Mouse (Mus musculus) heart, embryonic 15.5 days (tissue): ENCODE measurements around the gene Mpeg1. TPM values are rescaled to one million over a fixed set of nuclear protein-coding genes. Genes with fewer than 3 reads are reported as not detected.

ENCODE experiments used
- ATAC-seq: fragments of 200-750 bp; cut with Nextera tagmentation; replicated peaks from 2 replicates; pipeline ENCODE4 v1.8.0; 2017; ENCODE audit warnings: low read depth, moderate TSS enrichment; ENCODE audit not compliant: insufficient number of reproducible peaks, insufficient read depth, low FRiP score
- H3K27ac ChIP-seq: fragments of 300-500 bp; sonication (generic); 2 replicates; pipeline ENCODE4 v1.5.1; 2015; ENCODE audit warnings: mild to moderate bottlenecking, inconsistent platforms
- H3K27me3 ChIP-seq: fragments of 300-500 bp; sonication (generic); 2 replicates; pipeline ENCODE4 v1.6.1; 2015; ENCODE audit warnings: inconsistent platforms
- H3K36me3 ChIP-seq: fragments of 300-500 bp; sonication (generic); 2 replicates; pipeline ENCODE4 v1.6.1; 2015; ENCODE audit warnings: mild to moderate bottlenecking, inconsistent platforms
- H3K4me1 ChIP-seq: fragments of 300-500 bp; sonication (generic); replicated peaks from 2 replicates; pipeline ENCODE4 v1.6.1; 2015; ENCODE audit warnings: inconsistent platforms
- H3K4me2 ChIP-seq: fragments of 300-500 bp; sonication (generic); 2 replicates; pipeline ENCODE4 v1.6.1; 2015; ENCODE audit warnings: inconsistent platforms, mild to moderate bottlenecking, moderate library complexity
- H3K4me3 ChIP-seq: fragments of 300-500 bp; sonication (generic); 2 replicates; pipeline ENCODE4 v1.5.1; 2015; ENCODE audit warnings: mild to moderate bottlenecking, inconsistent platforms
- H3K9ac ChIP-seq: fragments of 300-500 bp; sonication (generic); 2 replicates; pipeline ENCODE4 v1.6.1; 2015; ENCODE audit warnings: mild to moderate bottlenecking, inconsistent platforms
- H3K9me3 ChIP-seq: fragments of 300-500 bp; sonication (generic); replicated peaks from 2 replicates; pipeline ENCODE4 v1.6.1; 2016; ENCODE audit warnings: inconsistent platforms
- WGBS: fragments of 180-500 bp; shearing (Covaris S2); methylation state at CpG from one replicate; pipeline ENCODE4 v1.1.7; 2015; ENCODE audit warnings: mixed read lengths; 5-methylcytosine and 5-hydroxymethylcytosine counted together
- polyA plus RNA-seq: library from polyadenylated mRNA; unstranded; fragments of >200 nt; fragmentation: Nextera tagmentation; extraction: Ambion mirVana; gene quantifications from 2 replicates; pipeline ENCODE4 v1.2.1, GENCODE M21; 2015

The Mpeg1 gene
- polyA plus RNA-seq, 1 experiment from 2014 or later = 0.54 TPM

- H3K4me2 ChIP-seq = no peak overlapping the region
- no peaks in the 10 kb centered on the region for H3K9me3 ChIP-seq
- no peaks in the 10 kb centered on the region for H3K36me3 ChIP-seq
- no peak overlapping the region for H3K4me3 ChIP-seq
- H3K4me1 ChIP-seq = peaks cover under 1% of the 10 kb centered on the region; the same call in 1 of the 2 replicates
- H3K9ac ChIP-seq = no peak overlapping the region
- 75% methylated on average over 3 of the region's 3 CpGs for WGBS
- no peak overlapping the region for H3K27ac ChIP-seq
- peaks cover 12% of the 10 kb centered on the region for H3K27me3 ChIP-seq
- ATAC-seq = no peak
Measured at GRCm38 (mm10) chr19:12494972-12495535, 34.5 kb downstream of the Mpeg1 start.

GRCm38 (mm10) chr19:12496241-12496640 is 35.7 kb downstream of the Mpeg1 start:
- WGBS = 81% methylated on average over 2 of the region's 2 CpGs
- H3K36me3 ChIP-seq = no peaks in the 10 kb centered on the region
- no peaks in the 10 kb centered on the region for H3K9me3 ChIP-seq

GRCm38 (mm10) chr19:12497909-12498308 is 37.3 kb downstream of the Mpeg1 start:
- H3K4me3 ChIP-seq = no peak overlapping the region
- no peaks in the 10 kb centered on the region for H3K9me3 ChIP-seq
- 65% methylated on average over 2 of the region's 2 CpGs for WGBS
- H3K9ac ChIP-seq = no peak overlapping the region
- no peak for ATAC-seq
- no peak overlapping the region for H3K27ac ChIP-seq
- H3K4me1 ChIP-seq = peaks cover 12% of the 10 kb centered on the region
- no peak overlapping the region for H3K4me2 ChIP-seq
- peaks cover 22% of the 10 kb centered on the region for H3K27me3 ChIP-seq
- no peaks in the 10 kb centered on the region for H3K36me3 ChIP-seq

More at GRCm38 (mm10) chr19:12496241-12496640, 35.7 kb downstream of the Mpeg1 start:
- peaks cover 12% of the 10 kb centered on the region for H3K4me1 ChIP-seq
- H3K27ac ChIP-seq = no peak overlapping the region
- H3K27me3 ChIP-seq = peaks cover 22% of the 10 kb centered on the region
- ATAC-seq = no peak
- no peak overlapping the region for H3K9ac ChIP-seq
- no peak overlapping the region for H3K4me2 ChIP-seq
- H3K4me3 ChIP-seq = no peak overlapping the region

GRCm38 (mm10) chr19:12498321-12498720 is 37.7 kb downstream of the Mpeg1 start:
- Histone ChIP-seq H3K36me3 (no peaks in the 10 kb centered on the region), H3K27ac (no peak overlapping the region), H3K4me1 (peaks cover 12% of the 10 kb centered on the region), H3K27me3 (peaks cover 22% of the 10 kb centered on the region), H3K9me3 (no peaks in the 10 kb centered on the region), H3K4me2 (no peak overlapping the region), H3K4me3 (no peak overlapping the region), H3K9ac (no peak overlapping the region)
- WGBS = 78% methylated on average over 4 of the region's 4 CpGs
- ATAC-seq = no peak

- ATAC-seq = no peak
- H3K4me2 ChIP-seq = no peak overlapping the region
- peaks cover 22% of the 10 kb centered on the region for H3K27me3 ChIP-seq
- H3K4me3 ChIP-seq = no peak overlapping the region
- 86% methylated on average over 1 of the region's 1 CpGs for WGBS
- peaks cover 12% of the 10 kb centered on the region for H3K4me1 ChIP-seq
- H3K36me3 ChIP-seq = no peaks in the 10 kb centered on the region
- no peaks in the 10 kb centered on the region for H3K9me3 ChIP-seq
- H3K9ac ChIP-seq = no peak overlapping the region
- no peak overlapping the region for H3K27ac ChIP-seq
Measured at GRCm38 (mm10) chr19:12498941-12499340, 38.4 kb downstream of the Mpeg1 start.

GRCm38 (mm10) chr19:12499485-12499884 is 38.9 kb downstream of the Mpeg1 start:
- WGBS = 35% methylated on average over 2 of the region's 2 CpGs
- peak overlapping the region; percentile 82; the same call in 1 of the 2 replicates for H3K4me3 ChIP-seq

GRCm38 (mm10) chr19:12500124-12500523 is 39.5 kb downstream of the Mpeg1 start:
- 14% methylated on average over 3 of the region's 3 CpGs for WGBS
- no peak overlapping the region for H3K9ac ChIP-seq
- H3K4me1 ChIP-seq = peaks cover 12% of the 10 kb centered on the region
- peak overlapping the region; percentile 82 for H3K4me3 ChIP-seq
- H3K27me3 ChIP-seq = peaks cover 22% of the 10 kb centered on the region
- ATAC-seq = no peak
- H3K36me3 ChIP-seq = no peaks in the 10 kb centered on the region
- no peaks in the 10 kb centered on the region for H3K9me3 ChIP-seq
- H3K4me2 ChIP-seq = peak overlapping the region; percentile 100
- no peak overlapping the region for H3K27ac ChIP-seq

More at GRCm38 (mm10) chr19:12499485-12499884, 38.9 kb downstream of the Mpeg1 start:
- Histone ChIP-seq H3K27ac (no peak overlapping the region), H3K27me3 (peaks cover 22% of the 10 kb centered on the region), H3K9ac (no peak overlapping the region), H3K4me1 (peaks cover 12% of the 10 kb centered on the region), H3K4me2 (no peak overlapping the region; the same call in 1 of the 2 replicates), H3K9me3 (no peaks in the 10 kb centered on the region), H3K36me3 (no peaks in the 10 kb centered on the region)
- no peak for ATAC-seq

GRCm38 (mm10) chr19:12500881-12501311 is 40.3 kb downstream of the Mpeg1 start:
- Histone ChIP-seq H3K4me2 (peak overlapping the region; percentile 100), H3K27ac (peak overlapping the region; percentile 81)

GRCm38 (mm10) chr19:12501370-12502347 is 41.1 kb downstream of the Mpeg1 start, which contains the start of gene Dtx4:
TSS of gene Dtx4 (minus strand) at chr19:12501454.
- peak within 1 kb of the TSS; percentile 81 for H3K27ac ChIP-seq
- peak; percentile 91 for ATAC-seq
- WGBS = under 1% methylated on average over 80 of the region's 80 CpGs

More at GRCm38 (mm10) chr19:12500881-12501311, 40.3 kb downstream of the Mpeg1 start:
- H3K4me1 ChIP-seq = peaks cover 12% of the 10 kb centered on the region
- WGBS = 1% methylated on average over 32 of the region's 38 CpGs
- H3K9me3 ChIP-seq = no peaks in the 10 kb centered on the region
- peaks cover 22% of the 10 kb centered on the region for H3K27me3 ChIP-seq
- H3K36me3 ChIP-seq = no peaks in the 10 kb centered on the region
- H3K4me3 ChIP-seq = peak overlapping the region; percentile 82
- peak overlapping the region; percentile 80 for H3K9ac ChIP-seq
- ATAC-seq = peak; percentile 47

GRCm38 (mm10) chr19:12502756-12503155 is 42.2 kb downstream of the Mpeg1 start:
- Histone ChIP-seq H3K36me3 (no peaks in the 10 kb centered on the region), H3K4me2 (no peak overlapping the region), H3K4me1 (peaks cover 12% of the 10 kb centered on the region), H3K9me3 (no peaks in the 10 kb centered on the region), H3K9ac (no peak overlapping the region), H3K27ac (no peak overlapping the region), H3K4me3 (no peak overlapping the region), H3K27me3 (peaks cover 22% of the 10 kb centered on the region)
- WGBS = 77% methylated on average over 7 of the region's 7 CpGs
- ATAC-seq = no peak

More at GRCm38 (mm10) chr19:12501370-12502347, 41.1 kb downstream of the Mpeg1 start, which contains the start of gene Dtx4:
- Histone ChIP-seq H3K4me3 (peak within 1 kb of the TSS; percentile 82), H3K4me1 (peaks cover 12% of the 10 kb centered on the region), H3K27me3 (peaks cover 22% of the 10 kb centered on the region), H3K9me3 (no peaks in the 10 kb centered on the region), H3K36me3 (no peaks in the 10 kb centered on the region), H3K4me2 (peak within 1 kb of the TSS; percentile 100), H3K9ac (peak within 1 kb of the TSS; percentile 80)

GRCm38 (mm10) chr19:12514621-12515020 is 54.0 kb downstream of the Mpeg1 start:
- H3K9ac ChIP-seq = no peak overlapping the region
- H3K27ac ChIP-seq = no peak overlapping the region
- H3K9me3 ChIP-seq = no peaks in the 10 kb centered on the region
- H3K27me3 ChIP-seq = peaks cover 5% of the 10 kb centered on the region
- no peak overlapping the region for H3K4me3 ChIP-seq
- no peak for ATAC-seq
- H3K4me1 ChIP-seq = no peaks in the 10 kb centered on the region
- H3K36me3 ChIP-seq = no peaks in the 10 kb centered on the region
- H3K4me2 ChIP-seq = no peak overlapping the region
